Mouse (Mus musculus) liver, embryonic 14.5 days (tissue): ENCODE measurements around the gene Tapbpl.
A peak's percentile ranks its signal among the peaks of the same experiment; 100 is the strongest.

ENCODE experiments used
- CTCF ChIP-seq: IDR thresholded peaks from 2 replicates; pipeline ENCODE4 v1.5.1; 2016; ENCODE audit warnings: antibody characterized with exemption, low read depth, control low read depth
- EP300 ChIP-seq: IDR thresholded peaks from 2 replicates; pipeline ENCODE4 v1.6.1; 2016; ENCODE audit warnings: antibody characterized with exemption, low read depth

DNA sequence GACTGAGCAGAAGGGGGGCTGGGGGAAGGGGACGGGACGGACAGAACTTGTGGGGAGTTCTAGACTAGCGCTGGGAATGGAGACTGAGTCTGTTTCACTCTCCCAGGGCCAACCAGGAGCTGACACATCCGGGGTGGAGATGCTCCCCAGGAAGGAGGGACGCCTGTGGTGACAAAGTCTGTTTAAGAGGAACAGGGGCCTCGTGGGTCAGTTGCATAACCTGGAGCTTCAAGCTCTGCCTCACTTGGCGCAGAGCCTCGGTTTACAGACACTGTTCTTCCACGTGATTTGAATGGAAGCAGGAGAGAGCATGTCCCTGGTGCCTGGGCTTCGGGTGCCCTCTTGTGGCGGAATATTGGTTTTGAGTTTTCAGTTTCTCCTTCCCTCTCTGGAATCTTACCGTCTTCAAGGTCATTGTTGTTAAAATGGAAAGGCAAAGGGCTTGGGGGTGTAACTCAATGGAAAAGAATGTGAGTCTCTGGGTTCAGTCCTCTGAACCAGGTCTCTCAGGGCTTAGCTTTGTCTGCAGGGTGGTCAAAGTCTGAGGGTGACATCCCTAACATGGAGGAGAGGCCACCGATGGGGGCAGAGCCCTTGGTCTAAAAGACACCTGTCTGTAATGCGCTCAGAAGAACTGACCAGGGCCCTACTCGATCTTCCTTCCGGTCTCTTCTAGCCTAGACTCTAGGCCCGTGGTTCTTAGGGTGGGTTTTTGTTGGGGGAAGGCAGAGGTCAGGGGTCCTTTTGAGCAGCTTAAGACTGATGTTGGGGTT, 40.0 kb upstream of the Tapbpl start:
- TF ChIP-seq CTCF: peak; percentile 88
- TF ChIP-seq EP300: 0 out of 2 replicates have a peak, but pooled peaks have one; percentile 20
